In the genomic region with DNA sequence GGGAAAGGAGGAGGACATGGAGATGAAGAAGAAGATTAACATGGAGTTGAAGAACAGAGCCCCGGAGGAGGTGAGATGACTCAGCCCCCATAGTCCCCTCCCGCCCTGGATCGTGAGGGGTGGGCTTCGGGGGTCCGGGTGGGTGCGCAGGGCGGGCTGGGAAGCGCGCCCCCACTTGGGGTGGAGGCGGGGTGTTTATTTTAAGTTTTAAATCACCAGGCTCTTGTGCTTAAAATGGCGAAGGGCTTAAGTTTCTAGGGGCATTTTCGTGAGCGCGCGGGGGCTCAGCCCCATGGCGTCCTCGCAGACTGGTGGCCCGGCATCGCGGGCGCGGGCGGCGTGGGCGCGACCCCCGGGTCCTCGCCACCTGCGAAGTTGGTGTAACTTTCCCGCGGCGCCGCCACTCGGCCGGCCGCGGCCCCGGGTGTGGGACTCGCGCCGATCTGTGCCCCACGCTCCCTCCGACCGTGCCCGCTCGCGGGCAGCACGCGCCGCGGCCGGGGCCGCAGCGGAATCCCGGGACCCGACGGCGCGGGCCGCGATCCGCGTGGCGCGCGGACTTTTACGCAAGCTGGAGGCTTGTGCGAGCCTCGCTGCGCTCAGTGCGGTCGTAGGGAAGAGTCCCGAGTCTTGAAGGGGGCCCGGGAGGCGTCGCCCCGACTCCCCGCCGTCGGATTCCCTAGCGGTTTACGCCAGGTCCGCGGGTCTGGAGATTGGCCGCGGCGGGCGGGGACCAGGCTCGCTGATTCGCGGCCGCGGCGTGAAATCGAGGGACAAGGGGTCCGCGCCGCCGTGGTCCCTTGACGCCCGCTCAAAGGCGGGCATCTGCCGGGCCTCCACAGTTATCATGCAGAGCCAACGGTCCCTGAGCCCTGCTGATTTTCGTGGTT, we compare ENCODE assay signal across 8 mouse cellular contexts. TPM values are rescaled to one million over a fixed set of nuclear protein-coding genes. Genes with fewer than 3 reads are reported as not detected.
DNase-seq lines count a peak whose midpoint lies in the region; ATAC-seq lines count a peak whose summit lies in the region.

No protein-coding gene starts in this region.

- no peaks in the 10 kb centered on the region for H3K27me3 ChIP-seq in forebrain, embryonic 10.5 days (ENCODE audit: poor library complexity, severe bottlenecking)
- H3K27me3 ChIP-seq in limb, embryonic 15.5 days = no peaks in the 10 kb centered on the region
- H3K27me3 ChIP-seq in midbrain, embryonic 14.5 days (ENCODE audit: control insufficient read depth, insufficient read depth, low read length) = no peaks in the 10 kb centered on the region

- H3K4me2 ChIP-seq in limb, embryonic 15.5 days = peak overlapping the region; percentile 69
- H3K4me2 ChIP-seq in midbrain, embryonic 14.5 days (ENCODE audit: low read length) = peak overlapping the region; percentile 71

- peak overlapping the region; percentile 94 for H3K4me3 ChIP-seq in forebrain, embryonic 10.5 days
- peak overlapping the region; percentile 89 for H3K4me3 ChIP-seq in limb, embryonic 15.5 days
- peak overlapping the region; percentile 64 for H3K4me3 ChIP-seq in midbrain, embryonic 14.5 days (replicated peaks; ENCODE audit: low read depth, low read length)

- peaks cover 25% of the 10 kb centered on the region for H3K4me1 ChIP-seq in forebrain, embryonic 10.5 days
- peaks cover 10% of the 10 kb centered on the region; the same call in 1 of the 2 replicates for H3K4me1 ChIP-seq in limb, embryonic 15.5 days
- peaks cover 10% of the 10 kb centered on the region for H3K4me1 ChIP-seq in midbrain, embryonic 14.5 days (ENCODE audit: control insufficient read depth, insufficient read depth, low read length)

- WGBS in forebrain, embryonic 10.5 days = under 1% methylated on average over 105 of the region's 105 CpGs
- under 1% methylated on average over 100 of the region's 105 CpGs for WGBS in limb, embryonic 15.5 days
- WGBS in midbrain, embryonic 14.5 days = under 1% methylated on average over 103 of the region's 105 CpGs

- H3K9me3 ChIP-seq in forebrain, embryonic 10.5 days = no peaks in the 10 kb centered on the region
- no peaks in the 10 kb centered on the region for H3K9me3 ChIP-seq in limb, embryonic 15.5 days
- no peaks in the 10 kb centered on the region for H3K9me3 ChIP-seq in midbrain, embryonic 14.5 days (ENCODE audit: control insufficient read depth, low read length)

- peak; percentile 15; the same call in 1 of the 2 replicates for ATAC-seq in limb, embryonic 15.5 days (ENCODE audit: insufficient number of reproducible peaks, low FRiP score, low TSS enrichment, low read depth)
- peak; percentile 44 for ATAC-seq in midbrain, embryonic 14.5 days (ENCODE audit: low FRiP score, low TSS enrichment)

- H3K27ac ChIP-seq in forebrain, embryonic 10.5 days = peak overlapping the region; percentile 99
- H3K27ac ChIP-seq in limb, embryonic 15.5 days = peak overlapping the region; percentile 95
- peak overlapping the region; percentile 86 for H3K27ac ChIP-seq in midbrain, embryonic 14.5 days (replicated peaks; ENCODE audit: low read depth, low read length)

- peaks cover 32% of the 10 kb centered on the region for H3K36me3 ChIP-seq in forebrain, embryonic 10.5 days (replicated peaks)
- peaks cover 16% of the 10 kb centered on the region for H3K36me3 ChIP-seq in limb, embryonic 15.5 days
- peaks cover 10% of the 10 kb centered on the region for H3K36me3 ChIP-seq in midbrain, embryonic 14.5 days (ENCODE audit: control insufficient read depth, insufficient read depth, low read length)

- H3K9ac ChIP-seq in limb, embryonic 15.5 days = peak overlapping the region; percentile 95
- peak overlapping the region; percentile 77 for H3K9ac ChIP-seq in midbrain, embryonic 14.5 days (replicated peaks; ENCODE audit: low read length)

- peak; percentile 65 to 86 for DNase-seq in adrenal gland, adult (ENCODE audit: inconsistent age in 2 of 2, low spot score in 1 of 2)
- no peak for DNase-seq in adrenal gland, adult 8-10 months
- peak; percentile 36 for DNase-seq in brain, adult 2 months (ENCODE audit: low read depth, low spot score)
- peak; percentile 61 for DNase-seq in forebrain, embryonic 10.5 days (ENCODE audit: extremely low spot score, low spot score)
- peak; percentile 74 for DNase-seq in heart, postnatal 4 days
- peak; percentile 76 for DNase-seq in midbrain, embryonic 14.5 days
- peak; percentile 32 to 55 for DNase-seq in spleen, postnatal 14 days (ENCODE audit: low spot score in 2 of 2)

RNA-seq across cellular contexts. Expression of a gene that starts 0.8 kb away (rescaled TPM):
- total RNA-seq in adrenal gland, adult 8-10 months (2022) = 10 to 100 TPM; 83.8 to 94.0 (median 88.4) TPM
- polyA plus RNA-seq in forebrain, embryonic 10.5 days (2016; fragmentation: Nextera tagmentation; extraction: Ambion mirVana) = 421 and 423 TPM in 2 replicates
- 100 to 1,000 TPM; 172 to 180 TPM for total RNA-seq in heart, postnatal 4 days (2021)
- 167 and 177 TPM in 2 replicates for polyA plus RNA-seq in limb, embryonic 15.5 days (2015; fragmentation: Nextera tagmentation; extraction: Ambion mirVana)
- polyA plus RNA-seq in midbrain, embryonic 14.5 days (2014; fragmentation: Nextera tagmentation; extraction: Ambion mirVana) = 45.4 and 50.1 TPM in 2 replicates

RNA-seq across cellular contexts. Expression of a gene that starts 25.3 kb away (rescaled TPM):
- 1 to 10 TPM in 1 of 4 experiments, under 1 TPM in 2, not detected in 1; 0.22 to 2.4 (median 0.55) TPM for total RNA-seq in adrenal gland, adult 8-10 months (2022)
- 98.8 and 119 TPM in 2 replicates for polyA plus RNA-seq in forebrain, embryonic 10.5 days (2016; fragmentation: Nextera tagmentation; extraction: Ambion mirVana)
- 10 to 100 TPM; 87.3 to 91.0 TPM for total RNA-seq in heart, postnatal 4 days (2021)
- 5.6 and 8.9 TPM in 2 replicates for polyA plus RNA-seq in limb, embryonic 15.5 days (2015; fragmentation: Nextera tagmentation; extraction: Ambion mirVana)
- polyA plus RNA-seq in midbrain, embryonic 14.5 days (2014; fragmentation: Nextera tagmentation; extraction: Ambion mirVana) = 2.1 and 8.6 TPM in 2 replicates

RNA-seq across cellular contexts. Expression of a gene that starts 36.1 kb away (rescaled TPM):
- 100 to 1,000 TPM; 114 to 155 (median 121) TPM for total RNA-seq in adrenal gland, adult 8-10 months (2022)
- 28.7 and 29.2 TPM in 2 replicates for polyA plus RNA-seq in forebrain, embryonic 10.5 days (2016; fragmentation: Nextera tagmentation; extraction: Ambion mirVana)
- total RNA-seq in heart, postnatal 4 days (2021) = 100 to 1,000 TPM; 150 to 162 TPM
- 30.2 and 35.9 TPM in 2 replicates for polyA plus RNA-seq in limb, embryonic 15.5 days (2015; fragmentation: Nextera tagmentation; extraction: Ambion mirVana)
- 34.7 and 68.9 TPM in 2 replicates for polyA plus RNA-seq in midbrain, embryonic 14.5 days (2014; fragmentation: Nextera tagmentation; extraction: Ambion mirVana)

RNA-seq across cellular contexts. Expression of a gene that starts 38.0 kb away (rescaled TPM):
- total RNA-seq in adrenal gland, adult 8-10 months (2022) = 10 to 100 TPM in 1 of 4 experiments, 1 to 10 TPM in 3; 8.0 to 10.5 (median 8.8) TPM
- 7.2 and 7.6 TPM in 2 replicates for polyA plus RNA-seq in forebrain, embryonic 10.5 days (2016; fragmentation: Nextera tagmentation; extraction: Ambion mirVana)
- 10 to 100 TPM; 19.6 to 25.3 TPM for total RNA-seq in heart, postnatal 4 days (2021)
- polyA plus RNA-seq in limb, embryonic 15.5 days (2015; fragmentation: Nextera tagmentation; extraction: Ambion mirVana) = 24.9 and 26.4 TPM in 2 replicates
- 11.1 and 14.9 TPM in 2 replicates for polyA plus RNA-seq in midbrain, embryonic 14.5 days (2014; fragmentation: Nextera tagmentation; extraction: Ambion mirVana)

RNA-seq across cellular contexts. Expression of a gene that starts 47.8 kb away (rescaled TPM):
- total RNA-seq in adrenal gland, adult 8-10 months (2022) = 10 to 100 TPM in 1 of 4 experiments, 1 to 10 TPM in 3; 3.6 to 12.3 (median 5.9) TPM
- polyA plus RNA-seq in forebrain, embryonic 10.5 days (2016; fragmentation: Nextera tagmentation; extraction: Ambion mirVana) = 9.1 and 11.8 TPM in 2 replicates
- 1 to 10 TPM; 1.7 to 2.0 TPM for total RNA-seq in heart, postnatal 4 days (2021)
- polyA plus RNA-seq in limb, embryonic 15.5 days (2015; fragmentation: Nextera tagmentation; extraction: Ambion mirVana) = 11.9 and 13.6 TPM in 2 replicates
- polyA plus RNA-seq in midbrain, embryonic 14.5 days (2014; fragmentation: Nextera tagmentation; extraction: Ambion mirVana) = 3.1 and 3.9 TPM in 2 replicates

Comparison
In these comparisons a context has a peak if more than half of its experiments do, and no peak if none do; other contexts are left out.
1. RNA of a gene that starts 25.3 kb away (polyA plus RNA-seq): 98.8 to 119 TPM in forebrain, embryonic 10.5 days; 5.6 to 8.9 TPM in limb, embryonic 15.5 days and 2.1 to 8.6 TPM in midbrain, embryonic 14.5 days; every median in the first group is over 10 times any median in the second.
2. Peak in every context shown above with its lines, with median percentiles within 50 percentile points of each other: H3K27ac ChIP-seq and H3K4me3 ChIP-seq.